Comparison of ENCODE assay signal across 10 mouse cellular contexts in the genomic region with DNA sequence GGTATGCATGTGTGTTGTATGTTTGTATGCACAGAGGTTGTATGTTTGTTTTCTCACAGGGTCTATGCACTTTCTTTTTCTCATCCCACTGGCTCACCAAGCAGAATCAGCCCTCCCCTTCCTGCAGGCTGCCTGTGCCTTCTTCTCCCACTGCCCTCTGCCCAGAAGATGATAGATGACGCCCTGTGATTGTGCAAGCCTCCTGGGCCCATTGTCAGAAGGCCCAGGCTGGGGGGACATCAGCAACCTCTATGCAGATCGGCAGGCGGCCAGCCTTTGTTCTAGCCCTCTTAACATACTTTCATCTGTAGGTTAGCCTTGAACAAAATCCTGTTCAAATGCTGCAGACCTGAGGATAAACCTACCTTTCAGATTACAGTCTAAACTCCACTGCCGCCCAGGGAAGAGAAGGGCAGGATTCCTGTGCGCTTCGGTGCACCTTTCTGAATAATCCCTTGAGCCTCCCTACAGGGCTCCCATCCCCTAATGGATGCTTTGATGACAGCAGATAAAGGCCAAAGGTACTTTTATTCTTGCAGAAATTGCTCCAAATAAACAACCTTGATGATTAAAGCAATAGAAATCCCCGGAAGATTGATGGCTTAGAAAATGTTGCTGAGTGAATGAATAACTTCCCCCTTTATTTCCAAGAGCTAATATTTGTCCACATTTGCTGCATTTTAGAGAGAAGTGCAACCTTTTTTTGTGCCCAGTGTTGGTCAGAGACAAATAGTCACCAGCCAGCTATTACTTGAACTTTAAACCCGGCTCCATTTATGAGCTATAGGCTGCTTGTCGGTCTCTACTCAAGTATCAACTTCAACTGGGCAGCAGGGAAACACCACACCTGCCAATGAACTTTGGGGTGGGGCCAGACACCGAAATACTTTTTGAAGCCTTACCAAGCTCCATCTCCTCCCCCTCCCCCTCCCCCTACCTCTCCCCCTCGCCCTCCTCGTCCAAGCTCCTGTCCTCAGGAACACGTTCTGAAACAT.
DNase-seq lines count a peak whose midpoint lies in the region; ATAC-seq and TF ChIP-seq lines count a peak whose summit lies in the region.
"Had no signal": no experiment of that assay in that cellular context is flagged by ENCODE, and none has a peak within 500 bp of the region (broad histone marks: within the 10 kb centered on the region; RNA-seq: fewer than 3 reads in every experiment).

No protein-coding gene starts in this region.

- H3K27me3 ChIP-seq in liver, adult 2 months (ENCODE audit: control insufficient read depth, insufficient read depth, low read length), result no peaks in the 10 kb centered on the region
- H3K27me3 ChIP-seq in liver, embryonic 12.5 days (replicated peaks), result no peaks in the 10 kb centered on the region; the same call in 1 of the 2 replicates
- H3K27me3 ChIP-seq in heart, embryonic 10.5 days (ENCODE audit: insufficient read depth, poor library complexity, severe bottlenecking), result no peaks in the 10 kb centered on the region

- no peak for TF ChIP-seq POLR2A in liver, adult 2 months (IDR thresholded peaks at IDR 0.05; ENCODE audit: extremely low read depth, insufficient read depth, low read length)

- peak; percentile 72 for DNase-seq in liver, adult 2 months (ENCODE audit: extremely low read depth, low read depth, low spot score)
- peak; percentile 54 for DNase-seq in adrenal gland, postnatal 10 days
- peak; percentile 22 for DNase-seq in embryo, embryonic 11 days
- no peak for DNase-seq in right cerebral cortex, postnatal 10 days (ENCODE audit: low spot score in 2 of 2)
- DNase-seq in heart, embryonic 10.5 days (ENCODE audit: low spot score), result no peak
- DNase-seq: heart, postnatal 36 days; right cerebral cortex, postnatal 4 days had no signal

- H3K27ac ChIP-seq in liver, adult 2 months (replicated peaks; ENCODE audit: insufficient read depth, low read depth, low read length), result peak overlapping the region; percentile 25; the same call in 1 of the 2 replicates
- no peak overlapping the region for H3K27ac ChIP-seq in liver, embryonic 12.5 days
- no peak overlapping the region for H3K27ac ChIP-seq in heart, embryonic 10.5 days
- H3K27ac ChIP-seq: left cerebral cortex, adult 2 months had no signal

- WGBS in liver, adult 2 months, result 21% methylated on average over 13 of the region's 13 CpGs
- WGBS in liver, embryonic 12.5 days (ENCODE audit: insufficient replicate concordance), result 56% methylated on average over 13 of the region's 13 CpGs
- 68% methylated on average over 13 of the region's 13 CpGs for WGBS in heart, embryonic 10.5 days

- no peak overlapping the region for H3K9ac ChIP-seq in liver, adult 2 months (ENCODE audit: low read depth, low read length)
- no peak overlapping the region for H3K9ac ChIP-seq in liver, embryonic 12.5 days

- no peak overlapping the region for H3K4me2 ChIP-seq in liver, embryonic 12.5 days

- H3K36me3 ChIP-seq in liver, adult 2 months (ENCODE audit: control insufficient read depth, insufficient read depth, low read length), result no peaks in the 10 kb centered on the region
- H3K36me3 ChIP-seq in liver, embryonic 12.5 days, result no peaks in the 10 kb centered on the region
- no peaks in the 10 kb centered on the region for H3K36me3 ChIP-seq in heart, embryonic 10.5 days

- H3K4me1 ChIP-seq in liver, adult 2 months (ENCODE audit: control insufficient read depth, insufficient read depth, low read length), result peaks cover 9% of the 10 kb centered on the region
- H3K4me1 ChIP-seq in liver, embryonic 12.5 days, result peaks cover 6% of the 10 kb centered on the region
- peaks cover 7% of the 10 kb centered on the region; the same call in 1 of the 2 replicates for H3K4me1 ChIP-seq in heart, embryonic 10.5 days

- no peaks in the 10 kb centered on the region for H3K79me2 ChIP-seq in liver, adult 2 months (ENCODE audit: control insufficient read depth, insufficient read depth, low read length)

- H3K4me3 ChIP-seq in liver, adult 2 months (ENCODE audit: insufficient read depth, low read depth, low read length), result no peak overlapping the region
- H3K4me3 ChIP-seq in liver, embryonic 12.5 days, result no peak overlapping the region
- no peak overlapping the region for H3K4me3 ChIP-seq in heart, embryonic 10.5 days
- H3K4me3 ChIP-seq: left cerebral cortex, adult 2 months had no signal

- no peak for TF ChIP-seq CTCF in liver, adult 2 months (IDR thresholded peaks at IDR 0.05; ENCODE audit: low read depth, low read length)

- no peaks in the 10 kb centered on the region for H3K9me3 ChIP-seq in liver, embryonic 12.5 days (replicated peaks)
- H3K9me3 ChIP-seq in heart, embryonic 10.5 days, result no peaks in the 10 kb centered on the region

- ATAC-seq in liver, embryonic 12.5 days, result no peak
- ATAC-seq in megakaryocyte progenitor cell, adult 5-6 weeks (replicated peaks; ENCODE audit: poor library complexity), result peak; percentile 61

Comparison
In these comparisons a context has a peak if more than half of its experiments do, and no peak if none do; other contexts are left out.
1. DNase-seq: peak in liver, adult 2 months (single experiment), adrenal gland, postnatal 10 days (single experiment) and embryo, embryonic 11 days (single experiment); none in right cerebral cortex, postnatal 10 days (0 of 2) and heart, embryonic 10.5 days (single experiment).